Mouse (Mus musculus): Measurements from ENCODE around the gene Ppp1r14b.

The Ppp1r14b gene

GRCm38 (mm10) chr19:6974211-6975205, at the start of gene Ppp1r14b:
Gene Ppp1r14b, plus strand, starts transcription at chr19:6974968.
- DNase-seq (ENCODE audit: low spot score), result peak; percentile 94

GRCm38 (mm10) chr19:6925307-6925573, 49.5 kb upstream of the Ppp1r14b start, which contains the start of gene Catsperz:
Gene Catsperz, minus strand, starts transcription at chr19:6925380.
- DNase-seq (ENCODE audit: low spot score), result no peak

DNA sequence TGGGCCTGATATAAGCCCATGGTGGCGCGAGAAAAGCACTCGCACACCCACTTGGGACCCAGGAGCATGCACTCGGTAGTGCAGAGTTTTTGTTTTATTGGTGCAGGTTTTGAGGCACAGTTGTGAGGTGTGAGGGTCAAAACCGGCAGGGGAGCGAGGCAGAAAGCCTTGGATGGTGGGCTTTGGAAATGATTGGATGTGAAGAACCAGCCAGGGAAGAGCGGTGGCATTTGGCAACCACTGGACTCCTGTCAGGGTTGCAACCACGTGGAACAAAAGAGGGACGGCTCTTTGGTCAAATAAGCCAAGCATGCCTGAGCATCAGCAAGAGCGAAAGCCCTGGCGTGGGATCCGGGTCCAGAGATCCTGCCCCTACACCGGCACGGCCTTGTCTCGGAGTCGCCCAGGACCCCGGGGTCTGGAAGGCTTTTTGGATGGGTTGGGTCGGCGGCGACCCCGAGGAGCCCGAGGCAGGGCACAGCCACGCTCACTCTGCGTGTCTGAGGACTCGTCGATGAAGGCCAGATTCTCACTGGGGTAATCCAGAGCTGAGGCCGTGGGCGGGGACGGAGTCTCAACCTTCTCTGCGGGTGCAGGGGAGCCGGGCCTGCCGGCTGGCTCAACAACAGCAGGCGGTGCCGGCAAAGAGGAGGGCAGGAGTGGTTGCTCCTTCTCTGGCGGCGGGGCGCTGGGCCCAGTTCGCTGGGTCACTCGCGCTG, 49.0 kb upstream of the Ppp1r14b start:
- DNase-seq (ENCODE audit: low spot score), result no peak

DNA sequence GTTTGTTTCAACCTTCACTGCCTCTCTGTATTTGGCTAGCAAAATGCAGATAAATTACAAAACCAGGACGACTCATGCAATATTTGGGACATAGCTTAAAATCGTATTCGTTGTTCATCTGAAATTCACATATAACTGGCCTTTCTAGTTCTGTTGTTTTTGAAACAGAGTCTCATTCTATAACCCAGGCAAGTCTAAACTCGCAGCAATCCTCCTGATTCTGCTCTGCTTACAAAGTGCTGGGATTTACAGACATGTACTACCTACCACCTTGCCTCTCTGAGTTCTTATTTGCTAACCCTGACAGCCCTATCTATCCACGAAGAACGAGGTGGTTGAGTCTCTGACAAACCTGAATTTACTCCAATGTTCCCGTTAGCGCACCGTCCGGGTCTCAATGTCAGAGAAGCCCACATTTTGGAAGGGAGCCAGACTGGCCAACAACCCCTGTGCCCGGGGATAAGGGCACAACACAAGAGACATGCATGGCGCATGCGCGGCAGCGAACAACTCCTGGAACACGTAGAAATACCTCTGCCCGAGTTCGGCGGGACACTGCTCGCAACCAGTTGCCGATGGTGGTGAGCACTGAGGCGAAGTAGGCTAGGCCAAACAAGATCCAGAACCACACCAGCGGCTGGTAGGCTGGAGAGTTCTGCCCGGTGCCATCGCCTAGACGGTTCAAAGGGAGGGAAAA, 48.1 kb upstream of the Ppp1r14b start:
- no peak for DNase-seq (ENCODE audit: low spot score)

DNA sequence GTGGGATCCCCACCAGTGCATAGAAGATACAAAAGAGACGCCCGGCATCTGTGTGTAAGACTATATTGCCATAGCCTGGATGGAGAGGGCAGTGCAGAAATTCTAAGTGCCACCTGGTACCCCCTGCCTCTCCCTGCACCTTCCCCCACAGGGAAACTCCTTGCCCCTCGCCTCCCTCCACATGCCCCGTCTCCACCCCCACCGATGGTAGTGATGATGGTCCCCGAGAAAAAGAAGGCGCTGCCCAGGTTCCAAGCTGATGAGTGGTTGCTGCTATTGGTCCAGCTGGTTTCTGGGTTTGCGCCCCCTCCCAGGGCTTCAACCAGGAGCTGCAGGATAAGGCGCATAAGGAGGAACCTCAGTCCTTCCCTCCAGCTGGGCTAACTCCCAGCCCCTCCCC, 46.7 kb upstream of the Ppp1r14b start:
- no peak for DNase-seq (ENCODE audit: low spot score)

DNA sequence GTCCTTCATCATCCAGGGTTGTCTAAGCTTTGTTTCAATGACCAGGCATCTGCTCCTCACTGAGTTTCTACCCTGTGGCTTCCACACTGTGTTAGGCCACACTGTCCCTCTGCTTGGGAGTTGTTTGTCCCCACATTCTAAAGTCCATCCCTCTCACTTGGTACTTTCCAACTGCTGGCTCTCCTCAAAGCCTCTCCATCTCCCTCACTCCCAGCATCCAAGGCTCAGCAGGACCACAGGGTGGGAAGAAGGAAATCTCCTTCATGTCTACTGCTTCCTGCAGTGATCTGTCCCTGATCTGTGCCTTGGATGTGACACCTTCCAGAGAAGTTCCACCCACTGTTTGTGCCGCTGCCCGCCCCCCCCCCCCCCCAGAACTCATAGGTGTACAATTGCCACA, 43.8 kb upstream of the Ppp1r14b start:
- no peak for DNase-seq (ENCODE audit: low spot score)

- no peak for DNase-seq (ENCODE audit: low spot score)
Measured at GRCm38 (mm10) chr19:6932018-6932417, 42.8 kb upstream of the Ppp1r14b start.

- DNase-seq (ENCODE audit: low spot score), result no peak
Measured at GRCm38 (mm10) chr19:6933102-6933435, 41.7 kb upstream of the Ppp1r14b start.

DNA sequence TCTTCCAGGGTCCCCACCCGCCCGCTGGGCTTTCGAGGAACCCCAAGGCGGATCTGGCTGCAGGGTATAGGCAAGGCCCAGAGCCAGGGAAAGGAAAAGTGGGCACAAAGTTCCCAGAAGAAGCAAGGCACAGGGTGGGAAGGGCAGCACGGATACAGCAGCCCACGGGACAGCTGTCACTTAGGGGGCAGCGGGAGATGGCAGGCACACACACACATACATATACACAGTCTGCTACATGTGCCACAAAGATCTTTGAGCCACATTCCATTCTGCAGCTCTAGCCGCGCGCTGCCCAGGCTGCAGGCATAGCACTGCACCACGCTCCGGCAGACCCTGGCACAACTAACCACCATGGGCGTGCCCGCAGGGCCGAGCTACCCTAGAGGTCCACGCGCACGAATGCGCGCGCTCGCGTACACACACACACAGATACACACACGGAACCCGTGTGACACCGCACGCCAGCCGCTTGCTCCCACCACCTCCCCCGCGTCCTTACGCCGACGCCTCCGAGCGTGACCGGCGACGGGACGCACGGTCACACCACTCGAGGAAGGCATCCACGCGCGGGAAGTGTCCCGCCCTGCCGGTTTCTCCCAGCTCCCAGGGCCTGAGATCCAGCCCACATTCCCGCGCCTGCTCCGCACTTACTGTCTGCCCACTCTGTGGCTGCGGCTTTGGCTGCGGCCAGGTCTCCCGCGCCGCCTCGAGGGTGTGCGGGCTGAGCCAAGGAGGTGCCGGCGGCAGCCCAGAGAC, 41.2 kb upstream of the Ppp1r14b start:
- no peak for DNase-seq (ENCODE audit: low spot score)

DNA sequence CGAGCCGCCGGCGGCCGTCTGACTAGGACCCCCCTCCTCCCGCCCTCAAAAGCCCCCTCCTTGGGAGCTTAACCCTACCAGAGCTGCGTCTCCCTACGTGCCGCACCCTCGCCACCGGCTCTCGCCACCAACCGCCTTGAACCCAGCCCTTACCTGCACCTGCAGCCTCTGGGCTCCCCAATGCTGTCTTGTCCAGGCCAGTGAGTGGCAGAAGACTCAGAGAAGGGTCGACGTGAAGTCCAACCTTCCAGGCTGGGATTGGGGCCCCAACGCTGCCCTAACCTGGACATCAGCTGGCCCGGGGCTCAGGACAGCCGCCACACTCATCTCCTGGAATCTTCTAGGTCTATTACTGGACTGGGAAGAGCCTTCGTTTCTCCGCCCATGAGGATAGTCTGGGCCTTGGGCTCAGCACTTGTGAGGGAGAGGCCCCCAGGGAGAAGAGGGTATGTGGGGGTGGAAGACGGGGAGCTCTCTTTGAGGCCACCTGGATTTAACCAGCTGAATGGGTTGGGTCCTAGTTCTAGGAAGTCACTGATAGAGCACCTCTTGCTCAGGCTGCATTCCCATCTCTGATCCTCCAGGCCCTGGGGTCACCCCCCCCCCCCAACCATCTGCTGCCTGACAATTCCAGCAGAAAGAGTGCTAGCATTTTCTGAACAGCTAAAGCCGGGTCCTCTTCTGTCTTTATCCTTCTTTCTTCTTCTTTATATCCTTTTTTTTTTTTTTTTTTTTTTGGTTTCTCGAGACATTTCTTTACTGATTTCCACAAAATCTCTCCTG, 40.4 kb upstream of the Ppp1r14b start, which contains the start of gene Kcnk4:
Gene Kcnk4 (minus strand): TSS at position 321 of the 783 bp plus-strand sequence.
- DNase-seq (ENCODE audit: low spot score), result no peak

GRCm38 (mm10) chr19:6936299-6936698, 38.5 kb upstream of the Ppp1r14b start:
- DNase-seq (ENCODE audit: low spot score), result no peak

- DNase-seq (ENCODE audit: low spot score), result no peak
Measured at GRCm38 (mm10) chr19:6937541-6938465, 37.0 kb upstream of the Ppp1r14b start.

GRCm38 (mm10) chr19:6939106-6940002, 35.4 kb upstream of the Ppp1r14b start:
- no peak for DNase-seq (ENCODE audit: low spot score)

DNA sequence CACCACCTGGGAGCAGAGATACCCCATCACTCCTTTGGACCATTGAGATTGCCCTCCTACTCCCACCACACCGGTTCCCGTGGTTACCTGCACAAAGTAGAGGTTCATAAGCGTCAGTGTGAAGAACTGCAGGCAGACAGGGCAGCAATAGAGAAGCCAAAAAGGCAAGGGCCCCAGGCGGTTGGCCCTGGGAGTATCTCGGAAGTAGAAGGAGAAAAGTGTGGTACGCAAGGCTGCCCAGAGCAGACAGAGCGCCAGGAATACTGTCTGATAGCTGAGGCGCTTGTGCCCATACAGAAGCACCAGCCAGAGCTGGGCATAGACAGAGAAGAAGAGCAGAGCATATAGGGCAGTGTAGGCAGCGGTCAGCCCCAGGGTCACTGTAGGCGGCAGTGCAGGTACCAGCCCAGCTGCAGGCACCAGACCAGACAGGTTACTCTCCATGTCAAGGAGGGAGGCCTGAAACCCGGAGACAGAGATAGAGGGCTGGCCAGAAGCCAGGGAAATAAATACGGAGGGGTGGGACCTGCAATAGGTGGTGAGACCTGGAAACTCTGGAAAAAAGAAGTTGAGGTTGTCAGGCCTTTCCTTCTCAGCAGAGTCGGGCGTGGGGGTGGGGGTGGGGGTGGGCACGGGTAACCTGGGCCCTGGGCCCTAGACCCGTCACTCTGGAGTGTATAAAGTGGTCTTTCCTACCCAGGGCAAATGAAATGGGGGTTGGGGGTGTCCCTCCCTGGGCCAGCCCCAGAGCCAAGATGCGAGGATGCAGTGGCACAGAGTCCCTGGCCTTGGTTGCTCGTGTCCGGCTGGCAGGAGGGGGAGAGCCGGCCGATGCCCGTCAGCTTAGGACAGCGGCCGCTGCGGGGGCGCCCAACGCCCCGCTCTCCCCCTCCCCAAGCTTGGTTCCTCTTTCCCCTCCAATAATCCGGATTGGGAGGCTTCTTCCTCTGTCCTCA, 34.1 kb upstream of the Ppp1r14b start:
- peak; percentile 32 for DNase-seq (ENCODE audit: low spot score)

GRCm38 (mm10) chr19:6941372-6942248, 33.2 kb upstream of the Ppp1r14b start, which contains the start of gene Bad:
Gene Bad, plus strand, starts transcription at chr19:6941861.
- DNase-seq (ENCODE audit: low spot score), result peak; percentile 93

GRCm38 (mm10) chr19:6942249-6942691, 32.5 kb upstream of the Ppp1r14b start, which contains the start of gene Gpr137:
Gene Gpr137, minus strand, starts transcription at chr19:6942480.
- peak; percentile 97 for DNase-seq (ENCODE audit: low spot score)

Data from yolk sac, embryonic 10.5 days (tissue).